Mouse (Mus musculus): Measurements from ENCODE around the gene Pfkp. TPM values are rescaled to one million over a fixed set of nuclear protein-coding genes. Genes with fewer than 3 reads are reported as not detected.
A peak's percentile ranks its signal among the peaks of the same experiment; 100 is the strongest.

Gene Pfkp
- polyA plus RNA-seq, 1 experiment from 2014 or later = 39.8 TPM

DNA sequence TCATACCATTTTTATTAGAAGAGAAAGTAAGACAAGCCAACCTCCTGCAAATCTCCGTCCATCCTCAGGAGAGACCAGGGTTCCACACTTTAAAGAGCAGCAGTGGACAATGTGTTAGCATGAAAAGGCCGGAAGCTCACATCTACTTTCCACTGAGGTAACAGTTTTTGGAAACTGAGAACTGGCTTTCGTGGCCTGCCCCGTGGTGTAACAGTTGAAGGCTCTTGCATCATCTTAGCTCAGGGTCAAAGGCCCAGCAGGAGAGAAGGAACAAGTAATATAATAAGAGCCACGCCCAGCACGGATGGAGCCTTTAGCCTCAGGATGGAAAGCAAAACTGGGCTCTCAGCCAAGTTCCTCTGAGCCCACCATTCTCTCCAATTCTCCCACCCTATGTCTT, 12.1 kb downstream of the Pfkp start:
- H3K4me3 ChIP-seq (replicated peaks) = no peak overlapping the region
- ATAC-seq (ENCODE audit: insufficient read depth, low FRiP score, low read depth) = no peak; the same call in 1 of the 2 replicates
- peak overlapping the region; percentile 23; the same call in 1 of the 2 replicates for H3K27ac ChIP-seq
- no peak overlapping the region for H3K9ac ChIP-seq
- H3K9me3 ChIP-seq = no peaks in the 10 kb centered on the region
- H3K4me1 ChIP-seq = peaks cover 11% of the 10 kb centered on the region; the same call in 1 of the 2 replicates
- H3K36me3 ChIP-seq = no peaks in the 10 kb centered on the region
- WGBS = 58% methylated on average over 6 of the region's 6 CpGs
- H3K27me3 ChIP-seq (replicated peaks) = no peaks in the 10 kb centered on the region
- H3K4me2 ChIP-seq = no peak overlapping the region

DNA sequence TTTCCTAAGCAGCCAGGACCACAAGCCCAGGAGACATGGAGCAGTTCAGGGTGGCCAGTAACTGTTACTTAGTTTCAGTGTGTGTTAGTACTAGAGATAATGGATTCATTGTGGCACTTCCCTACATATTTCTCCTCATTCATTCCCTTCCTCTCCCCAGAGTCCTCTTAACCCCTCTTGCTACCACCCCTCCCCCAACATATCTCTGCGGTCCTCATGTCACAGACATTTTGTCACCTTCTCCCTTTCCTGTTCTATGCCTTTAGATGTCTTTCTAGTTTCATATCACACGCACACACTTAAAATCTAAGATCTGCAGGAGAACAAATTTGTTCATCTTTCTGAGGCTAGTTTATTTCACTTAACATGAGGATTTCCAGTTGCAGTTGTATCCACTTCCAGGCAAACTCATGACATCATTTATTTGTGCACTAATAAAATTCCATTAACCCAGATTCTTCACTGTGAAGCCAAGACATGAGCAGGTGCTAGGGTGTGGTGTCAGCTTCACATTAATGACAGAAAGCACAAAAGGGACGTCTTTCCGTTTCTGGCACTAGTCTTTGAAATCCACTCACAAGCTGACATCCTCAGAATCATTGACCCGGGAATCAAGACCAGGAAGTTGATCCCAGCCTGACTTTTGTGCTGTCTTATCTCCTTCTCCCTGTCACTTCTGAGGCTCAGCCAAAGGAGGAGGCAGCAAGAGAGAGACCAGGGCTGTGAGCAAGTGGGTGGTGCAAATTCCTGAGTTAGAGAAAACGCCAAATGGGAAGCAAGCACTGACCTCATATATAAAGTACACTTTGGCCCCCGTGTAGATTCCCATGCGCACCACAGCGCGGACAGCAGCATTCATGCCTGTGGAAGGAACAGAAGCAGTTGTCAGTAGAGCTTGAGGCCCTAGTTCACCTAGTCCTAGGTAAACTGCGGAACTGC, 13.2 kb downstream of the Pfkp start:
- peak overlapping the region; percentile 23; the same call in 1 of the 2 replicates for H3K27ac ChIP-seq
- H3K27me3 ChIP-seq (replicated peaks) = no peaks in the 10 kb centered on the region
- ATAC-seq (ENCODE audit: insufficient read depth, low FRiP score, low read depth) = peak; percentile 54
- WGBS = 41% methylated on average over 11 of the region's 11 CpGs
- no peak overlapping the region for H3K4me3 ChIP-seq (replicated peaks)
- no peak overlapping the region for H3K4me2 ChIP-seq
- no peaks in the 10 kb centered on the region for H3K9me3 ChIP-seq
- H3K4me1 ChIP-seq = peaks cover 11% of the 10 kb centered on the region; the same call in 1 of the 2 replicates
- H3K36me3 ChIP-seq = no peaks in the 10 kb centered on the region
- H3K9ac ChIP-seq = no peak overlapping the region

GRCm38 (mm10) chr13:6634063-6634462, 14.5 kb downstream of the Pfkp start:
- WGBS = 82% methylated on average over 12 of the region's 12 CpGs

GRCm38 (mm10) chr13:6633524-6633923, 15.1 kb downstream of the Pfkp start:
- WGBS = 43% methylated on average over 7 of the region's 7 CpGs
- ATAC-seq (ENCODE audit: insufficient read depth, low FRiP score, low read depth) = no peak
- Histone ChIP-seq H3K4me1 (peaks cover 11% of the 10 kb centered on the region; the same call in 1 of the 2 replicates), H3K36me3 (no peaks in the 10 kb centered on the region), H3K9me3 (no peaks in the 10 kb centered on the region), H3K27me3 (replicated peaks) (no peaks in the 10 kb centered on the region), H3K4me3 (replicated peaks) (no peak overlapping the region), H3K27ac (no peak overlapping the region), H3K4me2 (no peak overlapping the region), H3K9ac (no peak overlapping the region)

More at GRCm38 (mm10) chr13:6634063-6634462, 14.5 kb downstream of the Pfkp start:
- Histone ChIP-seq H3K9ac (no peak overlapping the region), H3K27me3 (replicated peaks) (no peaks in the 10 kb centered on the region), H3K9me3 (no peaks in the 10 kb centered on the region), H3K4me3 (replicated peaks) (no peak overlapping the region), H3K27ac (no peak overlapping the region), H3K36me3 (no peaks in the 10 kb centered on the region), H3K4me2 (no peak overlapping the region), H3K4me1 (peaks cover 11% of the 10 kb centered on the region; the same call in 1 of the 2 replicates)
- no peak for ATAC-seq (ENCODE audit: insufficient read depth, low FRiP score, low read depth)

GRCm38 (mm10) chr13:6632935-6633334, 15.6 kb downstream of the Pfkp start:
- H3K27ac ChIP-seq = no peak overlapping the region
- WGBS = 50% methylated on average over 4 of the region's 4 CpGs
- H3K4me3 ChIP-seq (replicated peaks) = no peak overlapping the region
- ATAC-seq (ENCODE audit: insufficient read depth, low FRiP score, low read depth) = no peak
- H3K27me3 ChIP-seq (replicated peaks) = no peaks in the 10 kb centered on the region
- peaks cover 11% of the 10 kb centered on the region; the same call in 1 of the 2 replicates for H3K4me1 ChIP-seq
- no peaks in the 10 kb centered on the region for H3K9me3 ChIP-seq
- no peaks in the 10 kb centered on the region for H3K36me3 ChIP-seq
- H3K9ac ChIP-seq = no peak overlapping the region
- H3K4me2 ChIP-seq = no peak overlapping the region

DNA sequence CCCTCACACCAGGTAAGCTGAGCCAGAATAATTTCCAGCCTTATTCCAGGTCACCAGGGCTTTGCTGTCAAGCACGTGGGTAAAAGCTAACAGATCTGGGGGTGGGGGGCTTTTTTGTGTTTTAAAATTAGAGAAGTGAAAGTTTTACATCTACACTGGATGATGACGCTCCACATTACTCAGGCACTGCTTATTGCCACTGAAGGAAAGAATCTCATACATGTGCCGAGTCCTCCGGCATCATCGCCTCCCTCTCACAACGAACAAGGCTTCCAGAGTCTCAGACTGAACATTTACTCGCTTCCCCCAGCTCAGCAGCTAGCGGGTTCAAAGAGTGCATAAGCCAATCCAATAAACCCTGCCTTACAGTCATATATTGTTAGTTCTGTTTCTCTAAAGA, 16.1 kb downstream of the Pfkp start:
- Histone ChIP-seq H3K4me3 (replicated peaks) (no peak overlapping the region), H3K27me3 (replicated peaks) (no peaks in the 10 kb centered on the region), H3K36me3 (no peaks in the 10 kb centered on the region), H3K4me1 (peaks cover 11% of the 10 kb centered on the region; the same call in 1 of the 2 replicates), H3K9me3 (no peaks in the 10 kb centered on the region), H3K9ac (no peak overlapping the region), H3K4me2 (no peak overlapping the region), H3K27ac (no peak overlapping the region)
- 63% methylated on average over 8 of the region's 8 CpGs for WGBS
- ATAC-seq (ENCODE audit: insufficient read depth, low FRiP score, low read depth) = no peak

DNA sequence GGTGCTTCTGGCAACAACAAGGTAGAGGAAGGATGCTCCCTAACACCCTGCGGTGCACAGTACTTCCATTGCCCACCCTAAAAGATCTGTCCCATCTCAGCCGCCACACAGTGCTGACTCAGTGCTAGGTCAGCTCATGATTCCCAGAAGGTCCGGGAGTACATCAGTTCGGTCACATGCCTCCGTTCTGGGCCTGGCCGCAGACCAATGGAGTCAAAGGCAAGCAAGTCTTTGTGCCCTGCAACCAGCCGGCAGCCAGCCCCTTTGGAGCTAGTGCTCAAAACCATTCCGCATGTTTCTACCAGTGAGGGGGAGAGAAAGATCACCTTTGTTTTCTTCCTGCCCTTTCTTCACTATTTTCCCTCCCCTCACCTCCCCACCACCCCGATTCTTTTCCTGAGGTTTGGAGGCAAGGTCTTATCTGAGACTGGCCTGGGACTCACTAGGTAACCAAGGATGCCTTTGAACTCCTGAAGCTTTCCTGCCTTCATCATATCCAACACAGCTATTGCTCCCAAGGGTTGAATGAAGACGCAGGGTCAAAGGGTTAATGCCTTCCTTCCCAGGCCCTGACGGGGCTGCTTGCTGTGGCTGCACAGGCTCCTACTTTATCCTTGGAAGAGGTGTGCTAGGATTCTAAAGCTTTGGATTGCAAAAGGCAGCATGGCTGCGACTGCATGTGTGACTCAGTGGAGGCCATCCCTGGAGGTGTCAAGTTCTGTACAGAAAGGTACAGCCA, 16.6 kb downstream of the Pfkp start:
- H3K4me3 ChIP-seq (replicated peaks) = no peak overlapping the region
- H3K4me1 ChIP-seq = peaks cover 11% of the 10 kb centered on the region; the same call in 1 of the 2 replicates
- H3K9ac ChIP-seq = no peak overlapping the region
- no peak overlapping the region for H3K27ac ChIP-seq
- no peaks in the 10 kb centered on the region for H3K27me3 ChIP-seq (replicated peaks)
- no peak overlapping the region for H3K4me2 ChIP-seq
- ATAC-seq (ENCODE audit: insufficient read depth, low FRiP score, low read depth) = no peak
- no peaks in the 10 kb centered on the region for H3K36me3 ChIP-seq
- 82% methylated on average over 12 of the region's 12 CpGs for WGBS
- no peaks in the 10 kb centered on the region for H3K9me3 ChIP-seq

GRCm38 (mm10) chr13:6630660-6631059, 17.9 kb downstream of the Pfkp start:
- no peak for ATAC-seq (ENCODE audit: insufficient read depth, low FRiP score, low read depth)
- H3K4me3 ChIP-seq (replicated peaks) = no peak overlapping the region
- peaks cover 2% of the 10 kb centered on the region; the same call in 1 of the 2 replicates for H3K4me1 ChIP-seq
- no peaks in the 10 kb centered on the region for H3K27me3 ChIP-seq (replicated peaks)
- H3K9me3 ChIP-seq = no peaks in the 10 kb centered on the region
- no peak overlapping the region for H3K9ac ChIP-seq
- no peaks in the 10 kb centered on the region for H3K36me3 ChIP-seq
- no peak overlapping the region for H3K4me2 ChIP-seq
- H3K27ac ChIP-seq = no peak overlapping the region
- 87% methylated on average over 5 of the region's 5 CpGs for WGBS

GRCm38 (mm10) chr13:6629927-6630326, 18.6 kb downstream of the Pfkp start:
- Histone ChIP-seq H3K9me3 (no peaks in the 10 kb centered on the region), H3K4me3 (replicated peaks) (no peak overlapping the region), H3K27me3 (replicated peaks) (no peaks in the 10 kb centered on the region), H3K4me2 (no peak overlapping the region), H3K4me1 (no peaks in the 10 kb centered on the region; the same call in 1 of the 2 replicates), H3K27ac (no peak overlapping the region), H3K36me3 (no peaks in the 10 kb centered on the region), H3K9ac (no peak overlapping the region)
- no peak for ATAC-seq (ENCODE audit: insufficient read depth, low FRiP score, low read depth)
- 69% methylated on average over 5 of the region's 5 CpGs for WGBS

- H3K27ac ChIP-seq = no peak overlapping the region
- no peaks in the 10 kb centered on the region for H3K9me3 ChIP-seq
- H3K9ac ChIP-seq = no peak overlapping the region
- no peaks in the 10 kb centered on the region for H3K27me3 ChIP-seq (replicated peaks)
- H3K36me3 ChIP-seq = no peaks in the 10 kb centered on the region
- no peaks in the 10 kb centered on the region; the same call in 1 of the 2 replicates for H3K4me1 ChIP-seq
- H3K4me2 ChIP-seq = no peak overlapping the region
- ATAC-seq (ENCODE audit: insufficient read depth, low FRiP score, low read depth) = no peak
- 87% methylated on average over 14 of the region's 14 CpGs for WGBS
- H3K4me3 ChIP-seq (replicated peaks) = no peak overlapping the region
Measured at GRCm38 (mm10) chr13:6628998-6629764, 19.4 kb downstream of the Pfkp start.

GRCm38 (mm10) chr13:6628261-6628660, 20.3 kb downstream of the Pfkp start:
- no peak overlapping the region for H3K9ac ChIP-seq
- no peaks in the 10 kb centered on the region for H3K36me3 ChIP-seq
- ATAC-seq (ENCODE audit: insufficient read depth, low FRiP score, low read depth) = no peak
- no peaks in the 10 kb centered on the region; the same call in 1 of the 2 replicates for H3K4me1 ChIP-seq
- H3K4me3 ChIP-seq (replicated peaks) = no peak overlapping the region
- no peak overlapping the region for H3K27ac ChIP-seq
- 82% methylated on average over 3 of the region's 3 CpGs for WGBS
- no peaks in the 10 kb centered on the region for H3K9me3 ChIP-seq
- H3K27me3 ChIP-seq (replicated peaks) = no peaks in the 10 kb centered on the region
- no peak overlapping the region for H3K4me2 ChIP-seq

Measured in stomach, embryonic 15.5 days (tissue).